Mouse (Mus musculus) cortical plate, adult 2 months (tissue): ENCODE measurements around the gene Clpb.

Source experiments
- CTCF ChIP-seq: fragments of 200-500 bp; IDR thresholded peaks from 2 replicates; pipeline ENCODE4 v1.5.1; 2011; ENCODE audit warnings: mild to moderate bottlenecking, control low read depth, low read length; ENCODE audit not compliant: insufficient read depth; ENCODE audit errors: extremely low read depth
- POLR2A ChIP-seq: fragments of 200-500 bp; IDR thresholded peaks from 2 replicates; pipeline ENCODE4 v1.6.1; 2011; ENCODE audit warnings: mild to moderate bottlenecking, low read length, control low read depth; ENCODE audit not compliant: insufficient read depth; ENCODE audit errors: extremely low read depth

- TF ChIP-seq POLR2A = no peak
- no peak for TF ChIP-seq CTCF
Observed at GRCm38 (mm10) chr7:101673497-101673896, 10.1 kb downstream of the Clpb start.
